Mouse (Mus musculus): ENCODE measurements around the gene Psmb1.
A peak's percentile ranks its signal among the peaks of the same experiment; 100 is the strongest.
"Not testable (repeated sequence)": the region's sequence is repeated elsewhere in the genome, so short reads cannot be mapped to it uniquely, and the experiment has no call there.

The Psmb1 gene

GRCm38 (mm10) chr17:15459761-15460160, 39.8 kb downstream of the Psmb1 start:
- no peak for DNase-seq

GRCm38 (mm10) chr17:15456595-15456994, 43.0 kb downstream of the Psmb1 start:
- DNase-seq, result no peak

- DNase-seq, result no peak
These were observed 44.3 kb downstream of the Psmb1 start for GRCm38 (mm10) chr17:15455203-15455602.

DNA sequence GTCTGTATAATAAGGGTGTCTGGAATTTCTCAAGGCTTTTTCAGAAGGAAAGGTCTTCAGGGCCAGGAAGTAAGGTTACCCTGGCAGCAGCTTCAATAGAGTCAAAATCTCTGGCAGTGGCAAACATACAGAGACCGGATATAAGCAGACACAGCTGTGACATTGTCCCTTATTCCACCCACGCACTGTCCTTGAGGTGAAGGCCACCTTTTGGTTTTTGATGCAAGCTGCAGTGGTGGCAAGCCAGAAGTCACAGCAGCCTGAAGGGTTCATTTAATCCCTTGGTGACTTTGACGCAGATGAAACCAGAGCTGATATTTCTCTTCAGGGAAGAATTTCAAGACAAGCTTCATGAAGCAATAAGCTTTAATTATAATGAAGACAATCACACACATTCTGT, 49.9 kb downstream of the Psmb1 start:
- DNase-seq, result no peak

GRCm38 (mm10) chr17:15449144-15449543, 50.4 kb downstream of the Psmb1 start:
- not testable (repeated sequence) for DNase-seq

GRCm38 (mm10) chr17:15447831-15448230, 51.7 kb downstream of the Psmb1 start:
- DNase-seq, result no peak

DNA sequence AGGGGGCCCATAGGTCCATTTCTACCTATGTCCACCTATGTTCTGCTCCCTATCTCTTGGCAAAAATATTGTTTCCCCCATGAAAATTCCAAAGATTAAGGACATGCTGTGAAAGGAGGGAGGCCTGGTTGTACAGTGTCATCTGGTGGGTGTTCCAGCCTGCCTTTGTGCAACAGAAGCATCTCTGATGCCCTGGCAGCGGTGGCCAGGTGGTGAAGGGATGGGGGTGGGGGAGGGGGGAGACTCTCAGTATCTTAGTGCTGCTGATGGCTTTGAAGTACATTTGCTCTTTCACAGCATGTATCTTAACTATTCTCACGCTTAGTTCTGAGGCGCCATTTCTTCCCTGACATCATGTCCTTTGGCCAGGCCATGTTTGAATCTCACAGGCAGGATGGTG, 54.1 kb downstream of the Psmb1 start:
- no peak for DNase-seq

DNA sequence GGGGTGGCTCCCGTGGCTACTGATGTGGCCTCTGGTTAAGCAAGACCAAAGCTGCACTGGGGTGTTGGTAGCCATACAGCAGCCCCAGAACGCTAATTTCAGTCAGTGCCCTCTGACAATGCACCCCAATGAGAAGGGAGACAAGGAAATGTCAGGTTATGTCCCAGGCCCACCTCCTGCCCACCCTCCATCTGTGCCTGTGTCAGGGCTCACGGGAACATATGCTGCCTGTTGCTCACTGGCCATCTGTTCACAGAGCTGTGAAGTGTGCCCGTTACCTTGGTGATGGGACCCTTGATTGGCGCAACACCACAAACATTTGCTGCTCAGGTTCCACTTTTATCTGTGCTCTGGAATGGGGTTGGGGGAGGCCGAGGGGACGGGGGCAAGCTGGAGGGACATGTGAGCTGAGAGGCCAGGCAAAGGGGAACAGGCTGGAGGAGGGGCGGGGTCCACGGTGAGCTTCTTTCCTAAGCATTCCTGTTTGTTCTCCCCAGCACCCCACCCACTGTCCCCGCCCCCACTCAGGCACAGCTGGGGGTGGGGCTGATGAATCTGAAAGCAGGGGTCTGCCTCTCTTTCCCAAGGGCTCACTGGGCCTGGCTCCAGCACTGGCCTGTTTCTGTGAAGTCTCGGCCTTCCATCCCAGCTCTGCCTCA, 59.0 kb downstream of the Psmb1 start:
- peak; percentile 17 for DNase-seq

DNA sequence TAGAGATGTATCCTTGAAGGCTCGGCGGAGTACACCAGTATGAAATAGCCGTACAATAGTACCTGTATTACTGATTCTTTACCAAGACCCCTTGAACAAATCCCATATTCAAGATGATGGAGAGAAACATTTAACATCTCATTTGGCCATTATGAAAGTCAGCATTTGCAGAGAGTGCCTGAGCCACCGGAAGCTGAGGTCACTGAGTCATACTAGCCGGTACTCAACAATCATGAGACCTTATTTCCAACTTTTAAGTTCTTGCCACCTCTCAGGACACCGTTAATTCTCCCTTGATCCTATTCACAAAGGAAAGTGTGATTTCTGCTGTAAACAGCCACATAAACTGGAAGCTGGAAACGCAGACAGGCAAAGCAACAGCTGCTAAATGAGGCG, 59.5 kb downstream of the Psmb1 start:
- DNase-seq, result no peak

DNA sequence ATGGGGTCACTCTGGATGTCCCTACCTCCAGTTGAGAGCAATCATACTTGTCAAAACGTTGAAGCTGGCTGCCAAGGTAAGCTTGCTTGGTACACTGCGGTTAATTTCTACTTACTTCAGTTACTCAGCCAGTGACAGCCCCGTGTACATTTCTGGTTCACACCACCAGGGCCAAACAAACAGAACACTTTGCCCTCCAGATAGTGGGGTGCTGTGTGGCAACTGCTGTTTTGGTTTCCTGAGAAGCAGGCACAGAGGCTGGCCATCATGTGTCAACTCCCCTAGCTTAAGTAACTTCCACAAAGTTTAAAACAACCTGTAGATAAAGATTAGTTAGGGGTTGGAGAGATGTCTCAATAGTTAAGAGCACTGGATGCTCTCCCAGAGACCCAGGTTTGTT, 64.8 kb downstream of the Psmb1 start:
- no peak for DNase-seq

DNA sequence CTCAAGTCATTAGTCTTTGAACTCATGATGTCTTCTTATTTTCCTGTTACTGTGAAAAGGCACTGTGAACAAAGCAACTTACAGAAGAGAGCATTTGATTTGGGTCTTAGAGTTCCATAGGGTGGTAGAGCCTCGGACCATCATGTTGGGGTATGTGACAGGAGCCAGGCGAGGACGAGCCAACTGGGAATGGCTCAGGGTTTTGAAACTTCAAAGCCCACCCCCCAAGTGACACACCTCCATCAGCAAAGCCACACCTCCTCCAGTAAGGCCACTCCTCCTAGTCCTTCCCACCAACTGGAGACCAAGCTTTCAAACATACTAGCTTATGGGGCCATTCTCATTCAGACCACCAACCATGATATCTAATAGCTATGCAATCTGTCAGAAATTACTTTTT, 67.5 kb downstream of the Psmb1 start:
- DNase-seq, result no peak

GRCm38 (mm10) chr17:15431551-15431950, 68.0 kb downstream of the Psmb1 start:
- no peak for DNase-seq

DNA sequence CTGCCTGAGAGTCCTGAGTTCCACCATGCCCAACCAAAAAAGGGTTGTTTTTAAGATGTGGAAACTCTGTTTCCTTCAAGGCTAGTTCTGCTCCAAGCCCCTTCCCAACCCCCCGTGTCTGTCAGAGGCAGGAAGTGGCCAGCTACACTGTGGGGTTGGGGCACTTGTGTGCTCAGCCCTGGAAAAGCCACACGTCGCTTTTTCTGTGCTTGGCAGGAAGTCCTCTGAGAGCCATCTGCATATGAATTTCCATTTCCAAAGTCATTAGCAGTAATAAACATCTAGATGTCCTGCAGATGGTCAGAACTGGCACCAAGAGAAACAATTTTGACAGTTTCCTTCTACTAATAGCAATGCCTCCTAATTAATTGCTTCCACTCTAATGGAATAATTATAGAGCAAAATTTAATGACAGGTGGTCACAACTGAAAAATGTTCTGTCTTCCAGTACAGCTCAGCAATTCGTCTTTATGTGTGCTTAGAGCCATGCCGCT, 68.5 kb downstream of the Psmb1 start:
- DNase-seq, result peak; percentile 65

- no peak for DNase-seq
These were observed 69.6 kb downstream of the Psmb1 start for GRCm38 (mm10) chr17:15429937-15430336.

- peak; percentile 20 for DNase-seq
These were observed 70.1 kb downstream of the Psmb1 start for GRCm38 (mm10) chr17:15429451-15429850.

DNA sequence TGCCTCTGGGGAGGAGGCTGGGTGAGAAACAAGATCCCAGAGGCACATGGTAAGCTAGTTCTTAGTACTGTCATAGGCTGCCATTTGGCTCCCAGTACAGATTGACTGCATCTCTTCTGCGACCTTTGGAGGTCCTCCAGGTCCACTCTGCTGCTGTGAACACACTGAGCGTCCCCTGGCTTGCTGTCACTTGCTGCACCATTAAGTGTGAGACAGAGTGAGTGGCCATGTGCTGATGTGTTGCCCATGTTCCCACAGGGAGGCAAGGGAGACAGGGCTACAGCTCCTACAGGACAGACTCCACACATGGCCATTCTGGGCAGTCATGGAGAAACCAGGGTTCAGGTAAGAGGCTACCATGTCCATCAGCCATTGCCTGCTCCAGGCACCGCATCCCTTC, 73.6 kb downstream of the Psmb1 start:
- no peak for DNase-seq

Measured in cerebellum, adult 9-10 months (tissue).